Mouse (Mus musculus) lung, postnatal 0 days (tissue): ENCODE data around the gene Nav3. TPM values are rescaled to one million over a fixed set of nuclear protein-coding genes. Genes with fewer than 3 reads are reported as not detected.

Experiments used
- ATAC-seq: fragments of 200-750 bp; cut with Nextera tagmentation; 2 replicates; pipeline ENCODE4 v1.8.0; 2017; ENCODE audit warnings: moderate library complexity
- DNase-seq: peaks from one replicate; pipeline ENCODE4 v3.0.0-alpha.2; 2016; ENCODE audit warnings: low spot score
- H3K27ac ChIP-seq: fragments of 300-500 bp; sonication (generic); 2 replicates; pipeline ENCODE4 v1.5.1; 2014; ENCODE audit warnings: antibody characterized with exemption, mild to moderate bottlenecking, low read length, mixed read lengths
- H3K27me3 ChIP-seq: fragments of 300-500 bp; sonication (generic); replicated peaks from 2 replicates; pipeline ENCODE4 v1.6.1; 2014; ENCODE audit warnings: low read length, mixed read lengths; ENCODE audit not compliant: insufficient read depth
- H3K36me3 ChIP-seq: fragments of 300-500 bp; sonication (generic); 2 replicates; pipeline ENCODE4 v1.6.1; 2014; ENCODE audit warnings: low read length, mixed read lengths; ENCODE audit not compliant: insufficient read depth
- H3K4me1 ChIP-seq: fragments of 300-500 bp; sonication (generic); 2 replicates; pipeline ENCODE4 v1.6.1; 2014; ENCODE audit warnings: antibody characterized with exemption, low read depth, low read length, mixed read lengths; ENCODE audit not compliant: insufficient read depth
- H3K4me2 ChIP-seq: fragments of 300-500 bp; sonication (generic); replicated peaks from 2 replicates; pipeline ENCODE4 v1.6.1; 2014; ENCODE audit warnings: low read depth, mild to moderate bottlenecking, low read length, moderate library complexity, mixed read lengths
- H3K4me3 ChIP-seq: fragments of 300-500 bp; sonication (generic); 2 replicates; pipeline ENCODE4 v1.5.1; 2014; ENCODE audit warnings: low read depth, low read length
- H3K9ac ChIP-seq: fragments of 300-500 bp; sonication (generic); replicated peaks from 2 replicates; pipeline ENCODE4 v1.6.1; 2014; ENCODE audit warnings: low read depth, mild to moderate bottlenecking
- H3K9me3 ChIP-seq: fragments of 300-500 bp; sonication (generic); 2 replicates; pipeline ENCODE4 v1.6.1; 2016; ENCODE audit warnings: low read length, mixed read lengths
- CTCF ChIP-seq: IDR thresholded peaks from 2 replicates; pipeline ENCODE4 v1.5.1; 2016; ENCODE audit warnings: antibody characterized with exemption, mild to moderate bottlenecking
- EP300 ChIP-seq: IDR thresholded peaks from 2 replicates; pipeline ENCODE4 v1.6.1; 2016; ENCODE audit warnings: antibody characterized with exemption, mild to moderate bottlenecking, control low read depth
- WGBS: fragments of 180-500 bp; shearing (Covaris S2); extraction: QIAGEN DNeasy Blood & Tissue Kit; methylation state at CpG from one replicate; pipeline ENCODE4 v1.1.7; 2014; 5-methylcytosine and 5-hydroxymethylcytosine counted together
- polyA plus RNA-seq: library from polyadenylated mRNA; unstranded; fragments of >200 nt; fragmentation: Nextera tagmentation; extraction: Ambion mirVana; gene quantifications from 2 replicates; pipeline ENCODE4 v1.2.1, GENCODE M21; 2015

Nav3 gene
- polyA plus RNA-seq, 1 experiment from 2014 or later: 0.33 TPM

DNA sequence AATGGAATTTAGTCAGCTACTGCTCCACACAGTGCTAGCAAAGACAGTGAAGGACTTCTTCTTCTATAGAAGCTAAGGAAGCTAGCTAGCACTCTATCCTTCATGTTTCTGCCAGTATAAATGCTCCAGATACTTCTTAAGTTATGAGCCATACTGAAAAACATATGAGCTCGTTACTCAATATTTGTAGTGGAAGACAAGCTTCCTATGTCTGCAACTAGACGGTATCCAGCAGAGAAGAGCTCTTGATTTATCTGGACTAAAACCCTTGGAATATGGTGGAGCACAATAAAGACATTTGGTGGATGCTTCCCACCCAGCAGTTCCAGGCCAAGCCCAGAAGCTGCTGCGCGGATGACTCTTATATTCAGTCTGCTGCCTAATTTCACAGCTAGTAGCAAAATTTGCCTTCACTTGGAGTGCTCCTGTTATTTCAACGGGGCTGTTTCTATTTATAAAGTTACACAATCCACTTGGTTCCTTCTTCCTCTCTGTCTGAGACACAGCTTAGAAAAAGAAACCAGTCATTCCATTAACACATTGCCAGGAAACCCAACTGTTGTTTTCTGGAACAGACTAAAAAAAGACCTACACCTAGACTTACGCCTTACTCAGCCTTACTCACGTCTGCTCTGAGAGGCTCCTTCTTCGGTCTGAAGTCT is 470.0 kb downstream of the Nav3 start:
- Histone ChIP-seq H3K4me2 (no peak overlapping the region), H3K4me3 (no peak overlapping the region), H3K9ac (no peak overlapping the region), H3K27ac (no peak overlapping the region), H3K36me3 (no peaks in the 10 kb centered on the region), H3K4me1 (no peaks in the 10 kb centered on the region), H3K9me3 (no peaks in the 10 kb centered on the region), H3K27me3 (no peaks in the 10 kb centered on the region)
- WGBS: 65% methylated on average over 8 of the region's 8 CpGs
- DNase-seq (no peak), ATAC-seq (no peak)
- TF ChIP-seq EP300: no peak

- Histone ChIP-seq H3K4me1 (no peaks in the 10 kb centered on the region), H3K9me3 (no peaks in the 10 kb centered on the region), H3K27me3 (no peaks in the 10 kb centered on the region), H3K36me3 (no peaks in the 10 kb centered on the region), H3K9ac (no peak overlapping the region), H3K4me2 (no peak overlapping the region), H3K4me3 (no peak overlapping the region), H3K27ac (no peak overlapping the region)
- TF ChIP-seq EP300 (no peak), CTCF (no peak)
- ATAC-seq: no peak
- WGBS: 87% methylated on average over 8 of the region's 8 CpGs
- no peak for DNase-seq
Measured at GRCm38 (mm10) chr10:109976351-109976750, 479.7 kb downstream of the Nav3 start.

- TF ChIP-seq CTCF (no peak), EP300 (no peak)
- H3K9ac ChIP-seq: no peak overlapping the region
- H3K9me3 ChIP-seq: no peaks in the 10 kb centered on the region
- H3K4me3 ChIP-seq: no peak overlapping the region
- no peaks in the 10 kb centered on the region for H3K27me3 ChIP-seq
- no peak overlapping the region for H3K27ac ChIP-seq
- 63% methylated on average over 4 of the region's 4 CpGs for WGBS
- H3K4me1 ChIP-seq: no peaks in the 10 kb centered on the region
- H3K36me3 ChIP-seq: no peaks in the 10 kb centered on the region
- no peak overlapping the region for H3K4me2 ChIP-seq
- ATAC-seq: no peak
- DNase-seq: no peak
Measured at GRCm38 (mm10) chr10:109974177-109974576, 481.8 kb downstream of the Nav3 start.

- DNase-seq (no peak), ATAC-seq (no peak)
- no peaks in the 10 kb centered on the region for H3K9me3 ChIP-seq
- no peak overlapping the region for H3K4me3 ChIP-seq
- no peak overlapping the region for H3K27ac ChIP-seq
- H3K36me3 ChIP-seq: no peaks in the 10 kb centered on the region
- H3K4me2 ChIP-seq: no peak overlapping the region
- no peaks in the 10 kb centered on the region for H3K27me3 ChIP-seq
- TF ChIP-seq EP300 (no peak), CTCF (no peak)
- H3K4me1 ChIP-seq: no peaks in the 10 kb centered on the region
- H3K9ac ChIP-seq: no peak overlapping the region
- WGBS: 50% methylated on average over 3 of the region's 3 CpGs
Measured at GRCm38 (mm10) chr10:109973483-109973882, 482.5 kb downstream of the Nav3 start.

GRCm38 (mm10) chr10:109950296-109950695 is 505.7 kb downstream of the Nav3 start:
- ATAC-seq (no peak), DNase-seq (no peak)
- H3K4me3 ChIP-seq: no peak overlapping the region
- no peak for TF ChIP-seq CTCF
- no peak for TF ChIP-seq EP300
- WGBS: 58% methylated on average over 3 of the region's 3 CpGs
- H3K27ac ChIP-seq: no peak overlapping the region
- no peak overlapping the region for H3K9ac ChIP-seq
- H3K36me3 ChIP-seq: no peaks in the 10 kb centered on the region
- no peaks in the 10 kb centered on the region for H3K9me3 ChIP-seq
- H3K4me1 ChIP-seq: no peaks in the 10 kb centered on the region
- H3K4me2 ChIP-seq: no peak overlapping the region
- no peaks in the 10 kb centered on the region for H3K27me3 ChIP-seq

- H3K27me3 ChIP-seq: no peaks in the 10 kb centered on the region
- H3K9me3 ChIP-seq: no peaks in the 10 kb centered on the region
- no peak overlapping the region for H3K9ac ChIP-seq
- H3K36me3 ChIP-seq: no peaks in the 10 kb centered on the region
- no peak overlapping the region for H3K4me3 ChIP-seq
- ATAC-seq (no peak), DNase-seq (no peak)
- H3K4me1 ChIP-seq: no peaks in the 10 kb centered on the region
- no peak overlapping the region for H3K4me2 ChIP-seq
- TF ChIP-seq CTCF: no peak
- no peak for TF ChIP-seq EP300
- no peak overlapping the region for H3K27ac ChIP-seq
- 90% methylated on average over 5 of the region's 5 CpGs for WGBS
Measured at GRCm38 (mm10) chr10:109929319-109929622, 526.7 kb downstream of the Nav3 start.
